Mouse (Mus musculus): ENCODE data around the gene Pax3. TPM values are rescaled to one million over a fixed set of nuclear protein-coding genes. Genes with fewer than 3 reads are reported as not detected.

The Pax3 gene
- total RNA-seq, 2 experiments from 2014 or later, result not detected

DNA sequence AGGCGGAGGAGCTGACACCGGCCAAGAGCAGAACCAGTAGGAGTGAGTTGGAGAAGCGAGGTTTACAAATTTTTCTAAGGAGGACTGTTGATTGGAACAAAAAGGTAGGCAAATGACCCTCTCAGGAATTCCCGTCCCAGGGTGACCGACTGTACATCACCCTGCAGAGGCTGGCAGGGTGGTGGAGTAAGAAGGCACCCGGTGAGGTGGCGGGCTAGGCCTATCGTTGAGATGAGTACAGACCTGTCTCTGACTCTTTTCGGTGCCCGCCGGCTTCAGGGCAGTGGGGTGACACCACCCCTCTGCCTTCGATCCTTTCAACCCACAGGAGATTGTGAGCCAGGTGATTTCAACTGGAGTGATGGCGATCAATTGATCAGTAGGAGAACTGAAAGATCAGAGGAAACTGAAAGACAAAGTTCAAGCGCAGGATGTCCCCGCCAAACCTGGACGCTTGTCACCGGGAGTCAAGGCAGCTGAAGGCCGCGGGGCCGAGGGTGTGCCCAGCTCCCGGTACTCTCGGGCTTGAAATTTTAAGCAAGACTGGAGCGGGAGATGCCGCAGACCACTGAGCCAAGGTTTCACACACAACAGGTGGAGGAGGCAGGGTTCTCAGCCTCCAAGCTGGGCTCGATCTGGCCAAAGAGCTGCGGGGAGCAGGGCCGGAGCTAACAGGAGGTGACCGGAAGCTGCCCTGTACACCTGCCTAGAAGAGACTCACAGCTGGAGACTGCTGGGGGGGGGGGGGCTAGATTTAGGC, 4.5 kb upstream of the Pax3 start:
- no peak for DNase-seq (ENCODE audit: extremely low spot score in 1 of 2, low spot score in 2 of 2)
- intact Hi-C loops (cut with DNase I), result no loop called here

DNA sequence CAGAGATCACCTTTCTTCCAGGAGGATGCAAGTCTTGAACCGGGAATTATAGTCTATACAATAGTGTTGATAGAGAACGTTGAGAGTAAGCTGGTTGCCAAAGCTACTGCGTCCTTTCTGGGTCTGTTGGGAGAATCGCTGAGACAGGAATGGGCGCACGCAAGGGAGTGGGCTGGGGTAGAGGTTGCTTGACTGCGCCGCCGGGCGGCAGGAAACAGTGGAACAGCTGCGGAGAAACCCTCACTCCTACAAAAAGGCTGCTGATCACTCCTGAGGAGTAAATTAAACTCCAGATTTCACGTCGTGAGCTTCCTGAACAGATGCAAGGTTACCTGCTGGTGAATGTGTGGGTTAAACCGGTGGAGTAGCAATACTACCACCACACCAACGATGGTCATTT, 3.3 kb upstream of the Pax3 start:
- intact Hi-C loops (cut with DNase I), result no loop called here
- no peak for DNase-seq (ENCODE audit: extremely low spot score in 1 of 2, low spot score in 2 of 2)

DNA sequence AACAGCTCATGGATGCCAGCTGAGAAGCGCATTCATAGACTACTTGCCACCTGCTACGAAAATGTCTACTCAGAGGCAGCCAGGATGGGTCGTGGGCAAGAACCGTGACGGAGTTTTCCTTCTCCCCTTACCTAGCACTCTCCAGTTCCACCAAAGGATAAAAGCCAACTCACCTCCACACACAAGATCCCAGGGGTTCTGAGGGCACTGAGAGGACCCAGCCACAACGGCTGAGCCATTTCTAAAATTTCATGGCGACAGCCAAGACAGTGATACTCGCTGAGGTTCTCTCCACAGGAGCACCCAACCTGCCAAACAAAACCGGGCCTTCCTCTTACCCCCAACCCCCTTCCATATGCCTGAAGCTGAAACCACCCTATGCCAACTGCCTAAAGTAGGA, 2.3 kb upstream of the Pax3 start:
- intact Hi-C loops (cut with DNase I), result no loop called here
- no peak for DNase-seq (ENCODE audit: extremely low spot score in 1 of 2, low spot score in 2 of 2)

DNA sequence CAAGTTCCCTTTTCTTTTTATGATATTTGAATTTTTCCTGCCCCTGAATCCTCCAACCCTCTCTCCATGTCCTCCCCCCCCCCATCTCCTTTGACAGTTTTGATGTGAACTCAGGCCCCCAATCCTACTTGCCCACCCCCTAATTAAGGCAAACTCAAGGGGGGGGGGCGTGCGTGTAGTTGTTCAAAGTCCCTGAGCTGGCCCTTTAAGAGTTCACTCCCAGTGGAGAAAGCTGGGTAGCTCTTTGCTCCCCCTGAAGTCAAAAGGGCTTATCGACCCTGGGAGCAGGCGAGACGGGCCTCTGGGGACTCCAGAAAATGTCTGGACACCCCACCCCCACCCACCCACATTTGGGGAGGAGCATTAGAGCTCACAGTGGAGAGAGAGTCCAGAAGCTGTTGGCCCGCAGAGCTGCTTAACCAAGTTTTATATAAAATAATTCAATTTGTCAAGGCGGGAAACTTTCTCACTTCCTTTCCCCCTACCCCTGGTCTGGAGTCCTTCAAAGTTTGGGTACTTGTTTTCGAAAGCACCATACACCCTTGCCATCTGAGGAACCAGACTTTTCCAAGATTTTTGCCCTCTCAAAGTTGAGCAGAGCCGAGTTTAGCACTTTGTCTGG, 1.5 kb upstream of the Pax3 start:
- intact Hi-C loops (cut with DNase I), result no loop called here
- DNase-seq (ENCODE audit: extremely low spot score in 1 of 2, low spot score in 2 of 2), result no peak

DNA sequence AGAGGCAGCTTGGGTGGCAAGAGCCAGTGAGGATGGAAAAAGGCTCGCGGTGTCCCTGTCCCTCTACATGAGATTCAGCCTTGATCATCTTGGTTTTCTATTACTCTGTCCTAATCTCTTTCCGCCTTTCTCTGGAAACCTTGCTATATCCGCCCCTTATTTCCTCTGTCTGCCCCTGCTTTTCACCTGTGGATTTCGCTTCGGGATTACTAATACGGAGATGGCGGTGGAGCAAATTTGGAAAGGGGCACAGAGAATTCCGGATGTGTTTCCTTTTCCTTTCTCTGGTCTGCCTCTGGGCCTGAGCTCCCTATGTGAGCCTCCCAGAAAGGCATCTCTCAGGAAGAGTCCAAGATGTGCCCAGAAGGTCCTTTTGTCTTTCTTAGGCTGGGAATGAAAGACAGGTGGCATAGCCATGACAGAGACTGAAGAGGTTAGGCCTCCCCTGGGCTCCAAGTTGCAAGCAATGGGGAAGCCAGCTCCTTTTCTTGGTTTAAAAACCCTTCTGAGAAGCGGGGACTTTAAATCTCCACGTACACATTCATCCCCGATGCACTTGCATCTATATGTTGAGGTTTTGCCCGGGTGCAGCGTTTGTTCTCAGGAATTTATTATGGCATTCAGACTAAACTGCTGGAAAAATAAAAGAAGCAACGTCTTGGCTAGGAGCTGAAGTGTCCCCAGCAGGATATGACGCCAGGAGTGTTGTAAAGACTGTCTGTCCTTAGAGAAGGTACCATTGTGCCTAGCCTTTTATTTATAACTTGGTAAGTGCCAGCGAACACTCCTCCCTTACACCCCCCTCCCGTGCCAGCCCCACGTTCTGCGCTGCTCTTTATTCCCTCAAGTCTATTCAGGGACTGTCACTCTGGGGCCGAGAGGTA, 659 bp upstream of the Pax3 start:
- DNase-seq (ENCODE audit: extremely low spot score in 1 of 2, low spot score in 2 of 2), result no peak
- intact Hi-C loops (cut with DNase I), result no loop called here

DNA sequence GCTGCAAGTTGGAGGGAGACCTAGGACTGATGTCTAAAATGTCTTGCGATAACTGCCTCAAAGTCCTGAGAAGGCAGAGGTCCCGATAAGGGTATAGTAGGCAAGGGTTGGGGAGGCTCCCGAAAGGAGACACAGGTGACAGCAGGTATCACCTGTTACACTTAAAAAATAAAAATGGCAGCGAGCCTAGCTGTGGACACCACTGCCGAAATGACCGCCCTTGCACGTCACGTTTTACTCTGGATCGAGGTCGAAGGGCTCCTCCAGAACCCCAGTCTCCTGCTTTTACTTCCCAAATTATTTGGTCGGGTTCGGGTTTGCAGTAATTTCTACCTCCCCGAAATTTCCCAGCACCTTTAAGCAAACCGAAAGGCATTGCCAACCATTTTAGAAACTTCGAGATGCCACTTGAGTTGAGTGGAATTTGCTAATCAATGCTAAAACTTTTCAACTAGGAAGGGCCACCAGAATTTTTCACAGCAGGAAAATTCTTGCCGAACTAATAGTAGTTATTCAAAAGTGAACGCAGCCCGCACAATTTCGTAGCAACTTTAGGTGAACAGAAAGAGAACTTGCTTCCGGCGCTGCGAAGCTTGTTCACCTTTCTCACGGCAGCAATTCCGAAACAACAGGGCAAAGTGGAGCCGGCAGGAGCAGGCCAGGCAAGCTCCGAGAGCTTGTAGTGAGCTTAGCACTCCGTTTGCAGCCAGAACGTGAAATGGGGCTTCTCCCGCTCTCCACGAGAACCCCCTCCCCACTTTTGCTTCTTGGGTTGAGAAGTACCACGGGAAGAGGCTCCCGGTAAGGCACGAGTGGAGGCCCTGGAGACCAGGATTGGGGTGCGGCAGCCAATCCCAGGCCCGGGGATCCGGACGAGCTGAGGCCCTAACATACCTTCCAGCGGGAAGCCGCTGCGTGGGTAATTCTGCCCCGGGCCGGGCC, 892 bp downstream of the Pax3 start:
- intact Hi-C loops (cut with DNase I), result no loop called here
- DNase-seq (ENCODE audit: extremely low spot score in 1 of 2, low spot score in 2 of 2), result no peak

DNA sequence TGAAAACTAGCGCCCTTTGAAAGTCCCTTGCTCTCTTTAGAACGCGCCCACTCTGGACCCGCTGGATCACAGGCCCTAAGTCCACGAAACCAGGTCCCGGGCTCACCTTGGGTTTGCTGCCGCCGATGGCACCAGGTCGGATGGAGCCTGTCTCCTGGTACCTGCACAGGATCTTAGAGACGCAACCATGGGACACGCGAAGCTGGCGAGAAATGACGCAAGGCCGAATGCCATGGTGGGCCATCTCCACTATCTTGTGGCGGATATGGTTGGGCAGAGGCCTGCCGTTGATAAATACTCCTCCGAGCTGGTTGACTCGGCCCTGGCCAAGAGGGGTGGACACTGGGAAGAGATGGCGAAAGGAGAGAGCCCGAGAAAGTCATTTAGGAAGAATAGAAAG, 1.8 kb downstream of the Pax3 start:
- no peak for DNase-seq (ENCODE audit: extremely low spot score in 1 of 2, low spot score in 2 of 2)
- intact Hi-C loops (cut with DNase I), result no loop called here

DNA sequence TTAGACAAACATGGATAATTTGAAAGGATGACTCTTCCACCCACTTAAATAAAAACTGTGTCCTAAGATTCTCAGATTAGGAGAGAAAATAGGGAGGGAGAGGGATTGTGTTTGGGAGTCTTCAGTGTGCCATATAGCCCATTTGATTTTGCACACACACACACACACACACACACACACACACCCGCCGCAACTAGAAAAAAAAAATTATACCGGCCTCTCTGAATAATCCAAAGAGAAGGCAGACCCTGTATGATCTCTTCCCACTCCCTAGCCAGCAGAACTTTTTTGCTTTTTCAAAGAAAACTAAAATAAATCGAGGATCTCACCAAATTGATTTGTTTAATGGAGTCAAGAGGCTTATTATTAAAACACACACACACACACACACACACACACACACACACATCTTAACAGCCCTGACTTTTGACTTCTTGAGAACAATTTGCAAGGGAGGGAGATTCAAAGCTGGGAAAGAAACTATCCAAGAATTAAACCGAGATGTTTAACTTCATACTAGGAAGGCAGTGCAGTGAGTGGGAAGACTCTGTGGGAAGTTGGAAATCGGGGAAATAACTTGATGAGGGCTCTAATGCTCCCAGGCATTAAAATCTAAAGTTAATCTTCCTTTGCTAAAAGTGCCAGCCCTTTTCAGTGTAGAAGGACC, 2.4 kb downstream of the Pax3 start:
- intact Hi-C loops (cut with DNase I), result loop anchor here (5.0 kb wide), 1 partner anchor 52 kb away; no protein-coding TSS in a partner anchor
- DNase-seq (ENCODE audit: extremely low spot score in 1 of 2, low spot score in 2 of 2), result no peak

DNA sequence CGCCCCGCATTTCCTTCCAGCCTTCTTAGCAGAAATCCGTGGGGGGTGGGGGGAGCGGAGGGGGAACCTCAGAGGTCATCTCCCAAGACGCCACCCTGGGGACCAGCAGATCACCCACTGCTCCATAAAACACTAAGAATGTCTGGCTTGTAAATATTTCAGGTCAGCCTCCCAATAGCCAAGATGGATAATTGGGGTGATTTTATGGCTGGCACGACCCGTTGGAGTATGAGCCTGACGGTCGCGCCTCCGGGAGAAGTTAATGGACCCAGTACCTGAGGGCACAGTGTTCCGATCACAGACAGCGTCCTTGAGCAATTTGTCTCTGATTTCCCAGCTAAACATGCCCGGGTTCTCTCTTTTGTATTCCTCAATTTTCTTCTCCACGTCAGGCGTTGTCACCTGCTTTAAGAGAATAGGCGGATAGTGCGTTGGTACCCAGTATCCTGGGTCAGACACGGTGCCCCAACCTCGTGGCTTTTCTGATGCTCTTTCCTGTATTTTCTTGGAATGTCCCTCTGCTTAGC, 3.4 kb downstream of the Pax3 start:
- no peak for DNase-seq (ENCODE audit: extremely low spot score in 1 of 2, low spot score in 2 of 2)
- intact Hi-C loops (cut with DNase I), result loop anchor here (5.0 kb wide), 1 partner anchor 51 kb away; no protein-coding TSS in a partner anchor

DNA sequence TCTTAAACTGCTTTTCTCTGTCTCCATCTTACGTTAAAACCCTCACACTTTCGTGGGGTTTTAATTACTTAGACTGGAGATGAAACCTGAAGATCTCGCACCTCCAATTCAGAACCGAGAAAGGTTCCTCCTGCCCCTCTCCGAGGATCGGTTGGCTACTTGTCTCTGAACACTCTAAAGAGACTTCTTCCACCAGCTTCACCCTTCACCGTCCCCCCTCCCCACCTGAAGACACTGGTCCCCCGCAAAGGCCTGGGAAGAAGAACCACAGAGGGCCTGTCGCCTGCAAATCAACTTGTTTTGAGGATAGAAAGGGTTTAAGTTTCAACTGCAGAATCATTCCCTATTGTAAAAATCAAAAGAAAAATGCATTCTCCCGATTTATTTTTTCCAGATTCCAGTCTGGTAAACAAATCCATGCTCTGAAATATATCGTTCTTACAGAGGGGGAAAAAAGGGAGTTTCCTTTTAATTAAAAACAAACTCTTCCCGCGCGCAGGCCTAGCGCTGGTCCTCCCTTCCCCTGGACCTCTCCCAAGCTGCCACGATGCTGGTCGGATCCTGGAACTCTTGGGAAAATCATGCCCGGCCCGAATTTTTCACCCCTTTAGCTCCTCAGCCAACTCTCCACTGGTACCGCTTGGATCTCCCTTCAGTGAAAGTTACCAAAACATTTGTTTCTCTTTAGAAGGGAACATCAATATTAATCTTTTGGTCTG, 4.0 kb downstream of the Pax3 start:
- intact Hi-C loops (cut with DNase I), result loop anchor here (5.0 kb wide), 1 partner anchor 51 kb away; no protein-coding TSS in a partner anchor
- DNase-seq (ENCODE audit: extremely low spot score in 1 of 2, low spot score in 2 of 2), result no peak

DNA sequence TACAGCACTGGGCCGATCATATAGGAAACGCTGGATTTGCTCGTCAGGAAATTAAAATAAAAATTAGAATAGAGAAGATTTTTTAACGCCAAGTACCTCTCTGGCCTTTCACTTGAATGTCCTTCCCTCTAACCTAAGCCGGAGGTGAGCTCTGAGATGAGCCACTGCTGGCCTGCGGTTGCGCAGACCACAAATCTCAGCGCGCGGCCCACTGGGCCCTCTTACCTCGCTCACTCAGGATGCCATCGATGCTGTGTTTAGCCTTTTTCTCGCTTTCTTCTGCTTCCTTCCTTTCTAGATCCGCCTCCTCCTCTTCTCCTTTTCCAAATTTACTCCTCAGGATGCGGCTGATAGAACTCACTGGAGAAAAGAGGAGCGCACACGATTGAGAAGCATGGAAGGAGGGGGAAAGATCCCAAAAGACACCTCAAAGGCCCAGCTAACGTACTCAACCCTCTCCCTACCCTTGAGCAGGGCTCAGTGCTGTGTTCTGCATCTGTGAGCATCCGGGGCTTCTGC, 4.7 kb downstream of the Pax3 start:
- DNase-seq (ENCODE audit: extremely low spot score in 1 of 2, low spot score in 2 of 2), result no peak
- intact Hi-C loops (cut with DNase I), result loop anchor here (5.0 kb wide), 1 partner anchor 50 kb away; no protein-coding TSS in a partner anchor

DNA sequence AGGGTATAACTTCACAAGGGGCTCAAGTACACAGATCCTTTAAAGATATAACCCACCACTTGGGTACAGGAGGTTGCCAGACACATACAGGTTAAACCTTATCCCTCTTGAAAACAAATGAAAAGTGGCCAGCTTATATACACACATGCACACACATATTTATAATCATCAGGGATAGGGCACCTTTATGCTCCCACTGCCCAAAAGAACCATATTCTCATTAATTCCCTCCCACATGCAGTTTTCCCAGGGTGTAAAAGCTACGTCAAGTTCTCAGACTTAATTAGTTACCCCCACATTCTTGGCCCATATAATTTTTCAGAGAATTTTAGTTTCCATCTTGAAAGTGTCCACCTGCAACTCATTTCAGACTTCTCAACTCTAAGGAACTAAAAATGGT, 5.2 kb downstream of the Pax3 start:
- DNase-seq (ENCODE audit: extremely low spot score in 1 of 2, low spot score in 2 of 2), result no peak
- intact Hi-C loops (cut with DNase I), result loop anchor here (5.0 kb wide), 1 partner anchor 49 kb away; no protein-coding TSS in a partner anchor

DNA sequence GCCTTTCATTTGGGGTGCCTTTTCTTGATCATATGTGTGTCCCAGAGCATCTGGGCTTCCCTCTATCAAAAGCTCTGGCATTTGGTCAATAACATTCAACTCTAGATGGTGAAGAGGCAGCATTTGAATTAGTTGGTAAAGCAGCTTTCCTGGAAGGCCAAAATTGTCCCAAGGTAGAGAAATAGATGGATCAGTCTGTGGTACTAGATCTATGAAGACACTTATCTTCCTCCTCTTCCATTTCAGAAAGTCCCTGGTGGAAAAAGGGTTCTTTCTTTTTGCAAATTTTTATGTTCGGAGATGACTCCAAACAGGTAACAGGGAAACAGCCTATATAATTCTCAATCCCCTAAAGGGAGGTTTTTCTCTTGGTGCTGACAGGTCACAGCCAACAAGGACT, 5.6 kb downstream of the Pax3 start:
- DNase-seq (ENCODE audit: extremely low spot score in 1 of 2, low spot score in 2 of 2), result no peak
- intact Hi-C loops (cut with DNase I), result loop anchor here (5.0 kb wide), 1 partner anchor 49 kb away; no protein-coding TSS in a partner anchor

DNA sequence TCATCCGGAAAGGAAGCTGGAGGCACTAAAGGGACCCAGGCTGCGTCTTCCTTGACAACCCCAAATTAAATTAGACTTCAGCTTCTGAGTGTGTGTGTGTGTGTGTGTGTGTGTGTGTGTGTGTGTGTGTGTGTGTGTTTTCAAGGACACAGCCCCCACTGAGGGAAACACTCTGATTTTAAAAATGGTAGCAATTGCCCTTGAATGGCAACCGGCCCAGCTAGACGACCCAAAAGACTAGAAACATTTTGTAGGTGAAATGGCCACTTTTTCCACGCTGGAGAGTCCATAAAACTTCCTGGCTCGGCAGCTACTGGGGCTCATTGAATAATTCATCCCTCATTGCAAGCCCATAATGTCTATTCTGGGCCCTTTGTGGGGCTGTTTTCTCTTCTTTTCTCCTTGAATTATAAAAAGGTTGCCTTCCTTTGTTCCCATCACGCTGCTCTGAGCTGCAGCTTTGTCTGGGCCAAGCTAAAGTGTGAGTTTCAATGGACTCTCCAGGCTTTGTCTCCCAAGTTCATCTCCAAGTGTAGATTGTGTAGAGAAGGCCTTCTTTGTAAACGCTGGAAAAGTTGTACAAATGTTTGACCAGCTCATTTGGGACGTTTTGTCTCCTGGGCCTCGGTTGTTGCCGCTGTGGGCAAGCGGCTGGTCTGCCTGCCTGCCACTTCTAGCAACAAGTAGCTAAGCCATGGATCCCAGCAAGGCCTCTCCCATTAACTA, 6.4 kb downstream of the Pax3 start:
- no peak for DNase-seq (ENCODE audit: extremely low spot score in 1 of 2, low spot score in 2 of 2)
- intact Hi-C loops (cut with DNase I), result loop anchor here (5.0 kb wide), 1 partner anchor 48 kb away; no protein-coding TSS in a partner anchor

DNA sequence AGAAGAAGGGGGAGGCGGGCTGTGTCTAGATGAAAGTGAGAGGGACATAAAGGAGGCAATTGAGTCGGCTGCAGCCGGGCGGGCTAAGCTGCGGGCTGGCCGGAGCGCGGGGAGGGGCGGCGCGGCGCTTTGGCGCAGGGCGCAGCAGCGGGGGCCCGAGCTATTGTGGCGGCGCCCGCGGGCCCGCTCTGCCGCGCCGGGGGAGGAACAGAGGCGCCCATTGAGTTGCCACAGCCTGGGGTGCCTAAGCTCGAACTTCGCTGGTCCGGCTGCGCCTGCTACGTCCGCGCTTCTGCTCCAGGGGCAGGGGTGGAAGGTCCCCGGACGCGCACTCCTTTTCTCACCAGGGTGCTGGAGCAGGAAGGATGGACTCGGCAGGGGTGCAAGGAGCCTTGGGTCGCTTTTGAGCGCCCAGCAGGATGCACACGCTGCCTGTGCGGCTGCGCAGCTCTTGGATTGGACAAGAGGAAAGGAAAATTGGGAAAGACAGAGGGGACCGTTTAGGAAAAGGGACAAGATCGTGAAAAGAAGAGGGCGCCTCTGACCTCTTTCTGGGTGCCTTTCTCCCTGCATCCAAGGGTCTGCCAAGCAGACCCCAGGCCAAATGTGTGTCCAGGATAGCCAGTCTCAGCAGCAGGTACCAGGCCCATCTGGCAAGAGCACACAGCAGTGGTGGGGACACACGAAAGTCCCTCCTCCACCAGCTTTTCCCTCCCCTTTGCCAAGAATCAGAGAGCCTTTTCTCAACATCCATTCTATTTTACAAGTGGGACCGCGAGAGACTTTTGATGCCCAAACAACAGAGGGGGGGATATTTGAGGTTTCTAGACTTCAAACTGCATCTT, 7.2 kb downstream of the Pax3 start:
- DNase-seq (ENCODE audit: extremely low spot score in 1 of 2, low spot score in 2 of 2), result no peak
- intact Hi-C loops (cut with DNase I), result loop anchor here (5.0 kb wide), 1 partner anchor 47 kb away; no protein-coding TSS in a partner anchor
